Mouse (Mus musculus) neutrophil, adult 65 days (primary cell): ENCODE measurements around the gene Gpr153. TPM values are rescaled to one million over a fixed set of nuclear protein-coding genes. Genes with fewer than 3 reads are reported as not detected.

Experiments
- total RNA-seq: library from RNA; stranded (reverse); gene quantifications from 2 replicates; pipeline ENCODE4 v1.2.4, GENCODE M21; 2023

Gene Gpr153
- total RNA-seq: 0.64 and 0.66 TPM in 2 replicates

GRCm38 (mm10) chr4:152273621-152274236, at the start of gene Gpr153:
Gene Gpr153 (plus strand): TSS chr4:152274232.

GRCm38 (mm10) chr4:152291562-152291961, 17.5 kb downstream of the Gpr153 start, which contains the start of gene Hes3:
Gene Hes3 (minus strand): TSS chr4:152291662.

GRCm38 (mm10) chr4:152296874-152297861, 23.1 kb downstream of the Gpr153 start, which contains the start of gene Icmt:
Gene Icmt (plus strand): TSS chr4:152297227.

GRCm38 (mm10) chr4:152318517-152319234, 44.6 kb downstream of the Gpr153 start, which contains the start of gene Rnf207:
Gene Rnf207 (minus strand): TSS chr4:152318993.

GRCm38 (mm10) chr4:152325574-152326411, 51.8 kb downstream of the Gpr153 start, which contains the start of gene Rpl22:
Gene Rpl22 (plus strand): TSS chr4:152325742.

Other genes starting within 250 kb of the Gpr153 start
- gene Zbtb48, start 246.6 kb upstream of the Gpr153 start, total RNA-seq: 10.2 and 11.7 TPM in 2 replicates
- 0.18 and 0.54 TPM in 2 replicates for gene Tas1r1, start 235.7 kb upstream of the Gpr153 start, total RNA-seq
- gene Nol9, start 234.9 kb upstream of the Gpr153 start, total RNA-seq: 10.0 and 13.9 TPM in 2 replicates
- 2.5 and 3.6 TPM in 2 replicates for gene Plekhg5, start 201.7 kb upstream of the Gpr153 start, total RNA-seq
- gene Tnfrsf25, start 158.3 kb upstream of the Gpr153 start, total RNA-seq: not detected in 2 replicates
- 0.32 and 0.43 TPM in 2 replicates for gene Espn, start 121.9 kb upstream of the Gpr153 start, total RNA-seq
- gene Hes2, start 115.4 kb upstream of the Gpr153 start, total RNA-seq: not detected in 2 replicates
- 25.5 and 29.0 TPM in 2 replicates for gene Acot7, start 96.1 kb upstream of the Gpr153 start, total RNA-seq
- gene Hes3, start 17.4 kb downstream of the Gpr153 start, total RNA-seq: not detected in 2 replicates
- 12.9 and 14.9 TPM in 2 replicates for gene Icmt, start 23.0 kb downstream of the Gpr153 start, total RNA-seq
- gene Rnf207, start 44.8 kb downstream of the Gpr153 start, total RNA-seq: not detected in 2 replicates
- 214 and 227 TPM in 2 replicates for gene Rpl22, start 51.5 kb downstream of the Gpr153 start, total RNA-seq
- gene Chd5, start 64.4 kb downstream of the Gpr153 start, total RNA-seq: 0.07 TPM in 1 of 2 replicates, not detected in the other
- gene Nphp4, start 202.5 kb downstream of the Gpr153 start, total RNA-seq: 0.73 and 1.3 TPM in 2 replicates
- 88.0 and 108 TPM in 2 replicates for gene Kcnab2, start 203.6 kb downstream of the Gpr153 start, total RNA-seq